Mouse (Mus musculus) ES-Bruce4 (cell line): ENCODE results near the gene Hoxc11. TPM values are rescaled to one million over a fixed set of nuclear protein-coding genes. Genes with fewer than 3 reads are reported as not detected.

Source experiments
- H3K27ac ChIP-seq: 2 replicates; pipeline ENCODE4 v1.5.1; 2012; ENCODE audit warnings: low read length, inconsistent platforms; ENCODE audit not compliant: insufficient read depth
- H3K27me3 ChIP-seq: 2 replicates; pipeline ENCODE4 v1.6.1; 2012; ENCODE audit warnings: mild to moderate bottlenecking, low read length, inconsistent platforms; ENCODE audit not compliant: control insufficient read depth, poor library complexity, insufficient read depth, severe bottlenecking
- H3K36me3 ChIP-seq: 2 replicates; pipeline ENCODE4 v1.6.1; 2012; ENCODE audit warnings: inconsistent platforms, mild to moderate bottlenecking, low read length, moderate library complexity; ENCODE audit not compliant: control insufficient read depth, poor library complexity, insufficient read depth, severe bottlenecking
- H3K4me1 ChIP-seq: one replicate; pipeline ENCODE4 v1.8.1; 2011; ENCODE audit warnings: low read length; ENCODE audit not compliant: control insufficient read depth, insufficient read depth
- H3K4me3 ChIP-seq: 2 replicates; pipeline ENCODE4 v1.5.1; 2011; ENCODE audit warnings: low read depth, mild to moderate bottlenecking, low read length
- H3K9ac ChIP-seq: 2 replicates; pipeline ENCODE4 v1.6.1; 2012; ENCODE audit warnings: low read depth, mild to moderate bottlenecking, inconsistent platforms; ENCODE audit not compliant: poor library complexity, severe bottlenecking
- H3K9me3 ChIP-seq: replicated peaks from 2 replicates; pipeline ENCODE4 v1.6.1; 2012; ENCODE audit warnings: mild to moderate bottlenecking, low read length, inconsistent platforms; ENCODE audit not compliant: control insufficient read depth, poor library complexity, insufficient read depth, severe bottlenecking
- CTCF ChIP-seq: IDR thresholded peaks from one replicate; pipeline ENCODE4 v1.8.1; 2011; ENCODE audit warnings: low read depth, low read length
- EP300 ChIP-seq: IDR thresholded peaks from 2 replicates; pipeline ENCODE4 v1.6.1; 2011; ENCODE audit warnings: low read depth, low read length; ENCODE audit not compliant: insufficient read depth
- POLR2A ChIP-seq: IDR thresholded peaks from one replicate; pipeline ENCODE4 v1.8.1; 2011; ENCODE audit warnings: low read length; ENCODE audit not compliant: insufficient read depth
- polyA plus RNA-seq: library from polyadenylated mRNA; stranded (reverse); fragments of >200 nt; gene quantifications from 2 replicates; pipeline ENCODE4 v1.2.4, GENCODE M21; 2011; ENCODE audit warnings: low read depth; ENCODE audit not compliant: missing spikeins, insufficient read depth, insufficient read length

Gene Hoxc11
- polyA plus RNA-seq, 1 experiment: not detected

DNA sequence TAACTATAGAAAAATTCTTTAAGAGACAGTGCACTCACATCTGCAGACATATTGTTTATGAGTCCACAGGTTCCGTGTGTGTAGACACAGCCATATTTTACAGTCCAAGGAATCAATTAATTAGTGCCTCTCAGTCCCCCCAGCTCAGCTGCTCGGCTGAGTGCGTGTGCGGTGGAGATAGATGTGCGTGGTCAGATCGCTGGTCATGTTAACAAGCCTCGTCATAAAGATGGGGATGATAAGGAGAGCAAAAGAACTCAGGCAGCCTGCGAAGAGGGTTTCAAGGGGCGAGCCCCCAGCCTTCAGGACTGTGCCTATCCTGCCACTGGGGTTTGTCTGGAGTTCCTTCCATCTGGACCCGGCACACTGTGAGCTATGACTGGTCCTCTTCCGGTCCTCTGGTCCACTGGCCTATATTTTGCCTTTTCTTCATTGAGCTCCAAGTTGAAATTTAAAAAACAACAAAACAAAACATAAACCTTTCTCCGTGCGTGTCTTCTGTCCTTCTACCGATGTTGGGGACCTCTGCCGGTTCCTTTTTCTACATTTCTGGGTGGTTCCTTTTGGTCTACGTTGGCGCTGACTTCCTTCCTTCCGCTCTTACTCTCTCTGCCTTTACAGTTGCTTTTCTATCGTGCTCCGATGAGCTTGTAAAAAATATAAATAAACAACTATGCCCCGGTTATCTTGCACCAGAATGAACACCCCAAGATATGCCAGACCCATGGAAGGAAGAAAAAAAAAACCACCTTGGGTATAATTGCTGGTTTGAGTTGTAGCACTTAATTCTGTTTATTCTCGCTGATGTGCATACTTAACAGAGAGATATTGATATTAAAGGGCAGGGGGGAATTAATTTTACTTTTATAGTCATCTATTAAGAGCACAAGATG is 8.8 kb upstream of the Hoxc11 start:
- Histone ChIP-seq H3K36me3 (no peaks in the 10 kb centered on the region), H3K27ac (no peak overlapping the region), H3K4me1 (no peaks in the 10 kb centered on the region), H3K9ac (no peak overlapping the region), H3K4me3 (no peak overlapping the region), H3K27me3 (peaks cover 26% of the 10 kb centered on the region), H3K9me3 (no peaks in the 10 kb centered on the region)
- TF ChIP-seq POLR2A (no peak), CTCF (no peak), EP300 (no peak)

DNA sequence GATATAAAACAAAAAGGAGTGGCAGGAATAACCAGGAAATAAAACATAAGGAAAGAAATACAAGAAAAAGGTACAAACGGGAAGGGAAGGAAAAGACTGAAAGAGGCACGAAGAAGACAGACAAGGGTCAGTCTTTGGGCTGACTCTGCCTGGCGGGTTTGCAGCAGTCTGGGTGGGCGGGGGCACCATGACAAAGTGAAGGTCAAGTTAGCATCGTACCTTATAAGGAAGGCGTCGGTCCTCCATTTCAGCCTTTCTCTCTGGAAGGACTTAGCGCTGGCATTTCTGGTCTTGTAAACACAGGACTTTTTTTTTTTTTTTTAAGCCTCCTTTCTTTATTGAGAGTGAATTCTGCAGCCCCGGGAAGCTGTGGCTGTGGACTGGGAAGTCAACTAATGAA is 7.0 kb upstream of the Hoxc11 start:
- no peak overlapping the region for H3K9ac ChIP-seq
- H3K4me3 ChIP-seq: no peak overlapping the region
- no peaks in the 10 kb centered on the region for H3K9me3 ChIP-seq
- no peak overlapping the region for H3K27ac ChIP-seq
- no peaks in the 10 kb centered on the region for H3K36me3 ChIP-seq
- H3K4me1 ChIP-seq: no peaks in the 10 kb centered on the region
- peaks cover 31% of the 10 kb centered on the region for H3K27me3 ChIP-seq
- TF ChIP-seq POLR2A (no peak), CTCF (no peak), EP300 (no peak)

DNA sequence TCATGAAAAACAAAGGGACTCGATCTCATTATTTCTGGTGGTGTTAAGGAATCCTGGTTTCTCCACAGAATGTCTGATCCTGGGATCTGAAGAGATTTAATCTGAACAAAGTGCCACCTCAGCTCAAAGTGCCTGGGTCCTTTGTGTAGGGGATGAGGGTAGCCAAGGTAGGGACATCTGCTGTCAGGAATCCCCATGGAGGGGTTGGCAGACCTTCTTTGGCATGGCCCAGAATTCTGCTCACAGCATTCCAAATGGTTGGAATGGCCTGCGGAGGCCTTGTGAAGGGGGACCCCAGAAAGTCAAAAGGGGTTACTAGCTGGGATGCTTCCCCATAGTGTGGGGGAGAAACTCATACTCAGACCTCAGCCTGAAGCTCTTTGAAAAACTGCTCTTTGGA is 5.4 kb upstream of the Hoxc11 start:
- Histone ChIP-seq H3K4me1 (no peaks in the 10 kb centered on the region), H3K27me3 (peaks cover 46% of the 10 kb centered on the region), H3K9me3 (no peaks in the 10 kb centered on the region), H3K9ac (no peak overlapping the region), H3K27ac (no peak overlapping the region), H3K36me3 (no peaks in the 10 kb centered on the region), H3K4me3 (no peak overlapping the region)
- TF ChIP-seq CTCF: no peak
- TF ChIP-seq POLR2A: no peak
- TF ChIP-seq EP300: no peak

DNA sequence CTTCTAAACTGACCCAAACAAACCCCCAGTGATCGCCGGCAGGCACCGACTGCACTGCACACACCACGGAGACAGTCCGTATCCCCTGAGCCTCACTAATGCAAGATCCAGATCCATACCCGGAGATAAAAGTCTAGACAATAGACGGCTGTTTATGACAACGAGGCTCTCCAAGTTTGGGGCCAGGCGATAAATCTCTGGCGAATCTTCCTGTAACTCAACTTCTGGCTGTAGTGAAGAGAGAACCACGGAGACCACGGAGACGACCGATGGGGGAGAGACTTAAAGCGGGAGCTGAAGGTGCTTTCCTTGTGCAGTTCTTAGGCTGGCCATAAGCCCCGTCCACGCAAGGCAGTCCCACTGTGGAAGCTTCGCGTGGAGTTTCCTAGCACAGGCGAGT is 4.5 kb upstream of the Hoxc11 start:
- H3K27ac ChIP-seq: no peak overlapping the region
- no peaks in the 10 kb centered on the region for H3K9me3 ChIP-seq
- H3K36me3 ChIP-seq: no peaks in the 10 kb centered on the region
- TF ChIP-seq POLR2A: no peak
- no peak for TF ChIP-seq CTCF
- no peak for TF ChIP-seq EP300
- no peaks in the 10 kb centered on the region for H3K4me1 ChIP-seq
- no peak overlapping the region for H3K9ac ChIP-seq
- no peak overlapping the region for H3K4me3 ChIP-seq
- peaks cover 52% of the 10 kb centered on the region for H3K27me3 ChIP-seq

DNA sequence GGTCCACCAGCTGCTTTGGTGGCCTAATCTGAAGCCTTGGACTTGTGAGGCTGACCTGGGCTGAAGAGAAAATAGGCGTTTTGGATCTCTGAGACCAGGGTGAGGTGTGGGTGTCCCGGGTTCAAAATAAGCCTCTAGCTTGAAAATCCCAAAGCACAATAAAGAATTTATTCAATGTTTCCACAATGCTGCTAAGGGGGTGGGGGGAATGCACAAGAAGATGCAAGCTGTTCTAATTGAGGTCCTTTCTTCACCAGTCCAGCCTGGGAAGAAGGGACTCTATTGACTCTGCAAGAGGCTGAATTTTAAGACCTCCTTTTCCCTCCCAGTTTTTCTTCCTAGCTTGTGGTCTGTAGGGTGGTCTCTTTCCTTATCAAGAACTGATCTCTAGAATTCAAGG is 3.4 kb upstream of the Hoxc11 start:
- TF ChIP-seq EP300: no peak
- TF ChIP-seq CTCF: no peak
- TF ChIP-seq POLR2A: no peak
- H3K27me3 ChIP-seq: peaks cover 63% of the 10 kb centered on the region
- no peaks in the 10 kb centered on the region for H3K9me3 ChIP-seq
- H3K4me1 ChIP-seq: no peaks in the 10 kb centered on the region
- H3K9ac ChIP-seq: no peak overlapping the region
- H3K4me3 ChIP-seq: no peak overlapping the region
- no peaks in the 10 kb centered on the region for H3K36me3 ChIP-seq
- H3K27ac ChIP-seq: no peak overlapping the region

DNA sequence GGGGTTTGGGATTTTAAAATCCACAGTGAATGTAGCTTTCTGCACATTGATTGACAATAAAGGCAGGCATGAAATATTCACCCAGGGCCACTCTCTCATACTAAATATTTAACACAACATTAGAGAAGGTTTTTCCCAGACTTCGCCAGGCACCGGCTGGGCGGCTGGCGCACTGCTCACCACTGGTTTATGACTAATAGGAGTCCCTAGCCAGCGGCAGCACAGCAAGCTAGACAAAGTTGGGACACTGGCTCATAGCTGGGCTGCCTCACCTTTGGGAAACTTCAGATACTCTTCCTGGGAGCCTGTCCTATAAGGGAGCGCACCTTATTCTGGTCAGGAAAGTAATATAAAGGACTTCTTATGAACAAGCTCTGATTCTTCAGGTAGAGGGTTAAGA is 666 bp upstream of the Hoxc11 start:
- no peaks in the 10 kb centered on the region for H3K4me1 ChIP-seq
- H3K9ac ChIP-seq: no peak overlapping the region
- no peaks in the 10 kb centered on the region for H3K9me3 ChIP-seq
- H3K4me3 ChIP-seq: no peak overlapping the region
- H3K27me3 ChIP-seq: peaks cover 75% of the 10 kb centered on the region
- no peak for TF ChIP-seq EP300
- no peak for TF ChIP-seq POLR2A
- TF ChIP-seq CTCF: no peak
- no peak overlapping the region for H3K27ac ChIP-seq
- H3K36me3 ChIP-seq: no peaks in the 10 kb centered on the region
